Mouse (Mus musculus): Measurements from ENCODE around the gene Sh3bp1.

The Sh3bp1 gene

DNA sequence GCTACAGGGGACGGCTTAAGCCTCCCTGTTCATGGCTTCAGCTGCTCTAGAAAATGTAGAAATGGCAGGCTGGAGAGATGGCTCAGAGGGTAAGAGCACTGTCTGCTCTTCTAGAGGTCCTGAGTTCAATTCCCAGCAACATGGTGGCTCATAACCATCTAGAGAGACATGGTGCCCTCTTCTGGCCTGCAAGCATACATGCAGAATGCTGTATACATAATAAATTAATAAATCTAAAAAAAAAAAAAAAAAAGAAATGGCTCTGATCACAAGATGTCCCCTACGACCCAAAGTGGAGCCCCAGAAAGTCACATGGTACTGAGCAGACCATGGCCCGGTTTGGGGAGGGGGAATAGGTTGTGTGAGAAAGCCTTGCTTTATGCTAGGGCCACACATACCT, 56.1 kb downstream of the Sh3bp1 start:
- DNase-seq = no peak

DNA sequence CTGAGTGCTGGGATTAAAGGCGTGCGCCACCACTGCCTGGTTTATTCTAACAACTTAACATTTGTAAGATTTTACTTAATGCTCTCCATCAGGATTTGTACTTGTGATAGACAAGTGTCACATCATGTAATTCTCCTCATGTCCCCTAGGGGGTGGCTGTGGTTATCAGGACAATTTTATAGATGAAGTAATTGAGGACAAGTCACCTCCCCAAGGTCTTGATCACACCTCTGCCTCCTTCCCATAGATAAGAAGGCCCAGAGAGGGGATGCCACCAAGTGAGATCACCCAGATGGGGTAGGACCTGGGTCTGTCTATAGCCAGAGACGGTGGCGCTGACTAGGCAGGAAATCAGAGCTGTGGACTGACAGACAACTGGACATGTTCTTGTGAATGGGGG, 56.8 kb downstream of the Sh3bp1 start:
- DNase-seq = no peak

DNA sequence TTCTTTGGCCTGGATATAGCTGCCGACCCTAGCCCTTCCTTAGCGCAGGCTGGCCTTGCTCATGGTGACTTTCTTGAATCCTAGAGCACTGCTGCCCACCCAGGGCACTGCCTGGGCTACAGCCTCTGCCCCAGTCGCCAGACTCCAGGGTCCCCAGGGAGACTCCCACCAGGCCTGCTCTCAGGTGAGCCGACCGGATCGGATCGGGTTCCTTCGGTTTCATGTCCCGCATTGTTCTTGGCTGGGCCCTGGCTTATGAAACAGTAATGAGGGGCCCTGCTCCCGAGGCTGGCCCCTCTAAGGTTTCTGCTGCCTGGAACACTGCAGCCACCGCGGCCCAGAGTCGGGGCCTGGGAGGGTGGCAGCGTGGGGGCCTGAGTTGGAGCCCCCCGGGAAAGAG, 57.5 kb downstream of the Sh3bp1 start:
- DNase-seq = no peak

DNA sequence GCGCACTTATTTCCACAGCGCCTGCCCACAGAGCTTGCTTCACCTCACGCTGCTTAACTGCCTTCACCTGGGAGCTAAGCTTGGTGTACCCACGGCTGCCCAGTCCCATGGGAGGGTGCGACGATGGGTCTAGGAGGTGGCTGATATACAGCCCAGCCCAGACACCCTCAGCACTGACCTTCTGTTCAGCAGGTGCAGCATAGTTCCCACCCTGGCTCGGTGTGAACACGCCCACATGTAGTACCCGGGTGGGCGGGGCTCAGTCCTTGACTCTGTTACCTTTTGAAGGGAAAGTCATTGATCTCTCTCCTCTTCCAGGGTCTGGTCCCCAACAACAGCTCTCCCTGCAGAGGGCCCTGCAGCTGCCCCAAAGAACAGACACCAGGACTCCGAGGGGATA, 60.0 kb downstream of the Sh3bp1 start:
- no peak for DNase-seq

DNA sequence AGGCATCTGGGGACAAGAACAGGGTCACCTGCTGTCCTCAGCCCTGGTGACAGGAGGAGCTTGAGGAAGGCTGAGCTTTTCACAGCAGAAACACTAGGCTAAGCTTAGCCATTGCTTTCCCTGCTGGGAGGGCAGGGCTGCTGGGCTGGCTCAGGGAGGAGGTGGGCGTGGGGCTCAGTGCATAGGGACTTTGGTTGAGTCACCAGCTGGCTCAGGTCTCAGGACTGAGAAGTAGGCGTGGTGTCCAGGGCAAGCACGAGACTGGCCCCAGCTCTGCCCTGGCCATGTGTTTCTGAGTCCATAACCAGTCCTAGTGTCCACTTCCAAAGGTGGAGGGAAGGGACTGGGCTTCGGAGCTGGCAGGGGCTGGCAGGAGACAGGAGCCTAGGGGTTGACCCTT, 60.5 kb downstream of the Sh3bp1 start:
- DNase-seq = no peak
